Mouse (Mus musculus): ENCODE data around the gene Prm1. TPM values are rescaled to one million over a fixed set of nuclear protein-coding genes. Genes with fewer than 3 reads are reported as not detected.
A peak's percentile ranks its signal among the peaks of the same experiment; 100 is the strongest.
"Not testable (repeated sequence)": the region's sequence is repeated elsewhere in the genome, so short reads cannot be mapped to it uniquely, and the experiment has no call there.

Gene Prm1
- polyA plus RNA-seq, 1 experiment from 2014 or later = not detected

GRCm38 (mm10) chr16:10818579-10819135 is 13.0 kb upstream of the Prm1 start:
- H3K9ac ChIP-seq (replicated peaks) = no peak overlapping the region
- DNase-seq = no peak
- no peak overlapping the region for H3K4me2 ChIP-seq (ENCODE audit: low read depth, low read length)
- H3K9me3 ChIP-seq (ENCODE audit: low read length) = no peaks in the 10 kb centered on the region
- no peak overlapping the region for H3K4me3 ChIP-seq (ENCODE audit: low read depth, low read length)
- H3K36me3 ChIP-seq (replicated peaks; ENCODE audit: insufficient read depth, low read length) = no peaks in the 10 kb centered on the region
- 83% methylated on average over 4 of the region's 4 CpGs for WGBS (ENCODE audit: insufficient replicate concordance)
- no peak for TF ChIP-seq CTCF (IDR thresholded peaks at IDR 0.05; ENCODE audit: low read depth)
- no peak for TF ChIP-seq EP300 (IDR thresholded peaks at IDR 0.05; ENCODE audit: low read depth)
- ATAC-seq = peak; percentile 40; the same call in 1 of the 2 replicates
- H3K27me3 ChIP-seq (ENCODE audit: insufficient read depth, low read length) = no peaks in the 10 kb centered on the region
- H3K4me1 ChIP-seq (ENCODE audit: insufficient read depth) = peaks cover 12% of the 10 kb centered on the region
- H3K27ac ChIP-seq (ENCODE audit: low read depth) = no peak overlapping the region

GRCm38 (mm10) chr16:10814864-10815263 is 9.2 kb upstream of the Prm1 start:
- no peak overlapping the region for H3K9ac ChIP-seq (replicated peaks)
- H3K4me2 ChIP-seq (ENCODE audit: low read depth, low read length) = no peak overlapping the region
- H3K36me3 ChIP-seq (replicated peaks; ENCODE audit: insufficient read depth, low read length) = no peaks in the 10 kb centered on the region
- H3K4me1 ChIP-seq (ENCODE audit: insufficient read depth) = peaks cover 12% of the 10 kb centered on the region
- 38% methylated on average over 4 of the region's 4 CpGs for WGBS (ENCODE audit: insufficient replicate concordance)
- ATAC-seq = peak; percentile 25; the same call in 1 of the 2 replicates
- H3K4me3 ChIP-seq (ENCODE audit: low read depth, low read length) = no peak overlapping the region
- H3K27me3 ChIP-seq (ENCODE audit: insufficient read depth, low read length) = no peaks in the 10 kb centered on the region
- TF ChIP-seq CTCF (IDR thresholded peaks at IDR 0.05; ENCODE audit: low read depth) (no peak), EP300 (IDR thresholded peaks at IDR 0.05; ENCODE audit: low read depth) (no peak)
- no peaks in the 10 kb centered on the region for H3K9me3 ChIP-seq (ENCODE audit: low read length)
- no peak overlapping the region for H3K27ac ChIP-seq (ENCODE audit: low read depth)
- no peak for DNase-seq

- peaks cover 12% of the 10 kb centered on the region for H3K4me1 ChIP-seq (ENCODE audit: insufficient read depth)
- H3K27ac ChIP-seq (ENCODE audit: low read depth) = no peak overlapping the region
- no peak for ATAC-seq
- H3K9me3 ChIP-seq (ENCODE audit: low read length) = no peaks in the 10 kb centered on the region
- TF ChIP-seq EP300 (IDR thresholded peaks at IDR 0.05; ENCODE audit: low read depth) = no peak
- no peaks in the 10 kb centered on the region for H3K27me3 ChIP-seq (ENCODE audit: insufficient read depth, low read length)
- H3K4me3 ChIP-seq (ENCODE audit: low read depth, low read length) = no peak overlapping the region
- H3K4me2 ChIP-seq (ENCODE audit: low read depth, low read length) = no peak overlapping the region
- no peaks in the 10 kb centered on the region for H3K36me3 ChIP-seq (replicated peaks; ENCODE audit: insufficient read depth, low read length)
- WGBS (ENCODE audit: insufficient replicate concordance) = 60% methylated on average over 4 of the region's 4 CpGs
- H3K9ac ChIP-seq (replicated peaks) = no peak overlapping the region
- no peak for DNase-seq
Measured at GRCm38 (mm10) chr16:10813726-10814125, 8.1 kb upstream of the Prm1 start.

- H3K27me3 ChIP-seq (ENCODE audit: insufficient read depth, low read length) = no peaks in the 10 kb centered on the region
- no peak for TF ChIP-seq CTCF (IDR thresholded peaks at IDR 0.05; ENCODE audit: low read depth)
- no peak for TF ChIP-seq EP300 (IDR thresholded peaks at IDR 0.05; ENCODE audit: low read depth)
- no peaks in the 10 kb centered on the region for H3K9me3 ChIP-seq (ENCODE audit: low read length)
- no peak within 1 kb of the TSS for H3K9ac ChIP-seq (replicated peaks)
- no peak for DNase-seq
- H3K4me3 ChIP-seq (ENCODE audit: low read depth, low read length) = no peak within 1 kb of the TSS
- ATAC-seq = no peak
- H3K4me2 ChIP-seq (ENCODE audit: low read depth, low read length) = no peak within 1 kb of the TSS
- H3K4me1 ChIP-seq (ENCODE audit: insufficient read depth) = peaks cover 12% of the 10 kb centered on the region
- no peak within 1 kb of the TSS for H3K27ac ChIP-seq (ENCODE audit: low read depth)
- WGBS (ENCODE audit: insufficient replicate concordance) = 38% methylated on average over 2 of the region's 2 CpGs
- H3K36me3 ChIP-seq (replicated peaks; ENCODE audit: insufficient read depth, low read length) = no peaks in the 10 kb centered on the region
Measured at GRCm38 (mm10) chr16:10812865-10813371, 7.3 kb upstream of the Prm1 start, which contains the start of gene Gm11172. Gene Gm11172, plus strand, starts transcription at chr16:10812915.

- no peak for DNase-seq
- ATAC-seq = no peak
- 81% methylated on average over 1 of the region's 1 CpGs for WGBS (ENCODE audit: insufficient replicate concordance)
- Histone ChIP-seq H3K4me2 (ENCODE audit: low read depth, low read length) (no peak overlapping the region), H3K36me3 (replicated peaks; ENCODE audit: insufficient read depth, low read length) (no peaks in the 10 kb centered on the region), H3K4me1 (ENCODE audit: insufficient read depth) (peaks cover 12% of the 10 kb centered on the region), H3K4me3 (ENCODE audit: low read depth, low read length) (no peak overlapping the region), H3K27ac (ENCODE audit: low read depth) (no peak overlapping the region), H3K9me3 (ENCODE audit: low read length) (no peaks in the 10 kb centered on the region), H3K9ac (replicated peaks) (no peak overlapping the region), H3K27me3 (ENCODE audit: insufficient read depth, low read length) (no peaks in the 10 kb centered on the region)
- no peak for TF ChIP-seq EP300 (IDR thresholded peaks at IDR 0.05; ENCODE audit: low read depth)
- no peak for TF ChIP-seq CTCF (IDR thresholded peaks at IDR 0.05; ENCODE audit: low read depth)
Measured at GRCm38 (mm10) chr16:10810376-10810775, 4.7 kb upstream of the Prm1 start.

- H3K9me3 ChIP-seq (ENCODE audit: low read length); ATAC-seq: not testable (repeated sequence)
Measured at GRCm38 (mm10) chr16:10802420-10802819, 3.2 kb downstream of the Prm1 start.

More at GRCm38 (mm10) chr16:10802420-10802819, 3.2 kb downstream of the Prm1 start:
- not testable (repeated sequence) for H3K36me3 ChIP-seq (replicated peaks; ENCODE audit: insufficient read depth, low read length); H3K27ac ChIP-seq (ENCODE audit: low read depth); H3K9ac ChIP-seq (replicated peaks); DNase-seq; H3K4me2 ChIP-seq (ENCODE audit: low read depth, low read length); H3K4me3 ChIP-seq (ENCODE audit: low read depth, low read length); H3K27me3 ChIP-seq (ENCODE audit: insufficient read depth, low read length); H3K4me1 ChIP-seq (ENCODE audit: insufficient read depth)
- 75% methylated on average over 3 of the region's 3 CpGs for WGBS (ENCODE audit: insufficient replicate concordance)

Measured in liver, postnatal 0 days (tissue).